Mouse (Mus musculus) frontal cortex, postnatal 10 days (tissue): ENCODE data around the gene Dnttip1.
A peak's percentile ranks its signal among the peaks of the same experiment; 100 is the strongest.

Experiments used
- DNase-seq, 2 experiments: peaks; one replicate each; pipeline ENCODE4 v3.0.0; 2022; ENCODE audit warnings: low spot score in 2 of 2, mixed read lengths in 1 of 2

Gene Dnttip1

GRCm38 (mm10) chr2:164804533-164805331 lies 58.9 kb downstream of the Dnttip1 start, which contains the start of the genes Acot8 and Zswim3:
Acot8 (minus strand) TSS chr2:164804882.
Zswim3 (plus strand) TSS chr2:164805098.
- peak; percentile 98 to 99 for DNase-seq

DNA sequence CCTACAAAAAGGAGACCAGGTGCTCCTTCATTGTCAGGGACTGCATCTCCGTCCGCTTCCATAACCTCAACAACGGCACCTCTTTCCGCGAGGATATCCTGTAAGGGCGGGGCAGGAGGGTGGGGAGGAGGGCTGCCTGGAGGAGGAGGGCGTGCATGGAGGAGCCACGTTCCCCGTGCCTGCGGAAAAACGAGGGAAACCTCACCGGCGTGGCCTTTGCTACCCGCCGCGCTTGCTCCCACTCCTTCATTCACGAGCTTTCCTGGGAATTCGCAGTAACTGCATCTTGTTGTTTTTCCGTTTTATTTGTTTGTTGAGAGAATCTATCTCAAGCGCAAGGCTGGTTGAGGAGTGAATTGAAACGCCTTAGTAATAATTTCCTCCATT lies 59.5 kb downstream of the Dnttip1 start:
- DNase-seq: no peak

DNA sequence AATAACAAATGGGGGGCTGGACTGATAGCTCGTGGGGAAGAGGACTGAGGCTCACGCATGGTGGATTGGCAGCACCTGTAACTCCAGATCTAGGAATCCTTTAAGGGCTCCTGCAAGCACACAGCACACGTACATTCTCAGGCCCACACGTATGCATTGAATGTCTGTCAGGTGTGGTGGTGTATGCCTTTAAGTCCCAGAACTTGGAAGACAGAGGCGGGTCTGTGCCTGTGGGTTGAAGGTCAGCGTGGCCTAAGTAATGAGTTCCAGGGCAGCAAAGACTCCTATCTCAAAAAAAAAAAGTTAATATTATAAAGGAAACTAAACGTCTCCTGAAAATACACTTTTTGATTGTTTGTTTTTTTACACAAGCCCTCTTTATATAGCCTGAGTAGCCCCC lies 60.8 kb downstream of the Dnttip1 start:
- no peak for DNase-seq

- DNase-seq: no peak
Measured at GRCm38 (mm10) chr2:164813557-164813956, 67.8 kb downstream of the Dnttip1 start.

DNA sequence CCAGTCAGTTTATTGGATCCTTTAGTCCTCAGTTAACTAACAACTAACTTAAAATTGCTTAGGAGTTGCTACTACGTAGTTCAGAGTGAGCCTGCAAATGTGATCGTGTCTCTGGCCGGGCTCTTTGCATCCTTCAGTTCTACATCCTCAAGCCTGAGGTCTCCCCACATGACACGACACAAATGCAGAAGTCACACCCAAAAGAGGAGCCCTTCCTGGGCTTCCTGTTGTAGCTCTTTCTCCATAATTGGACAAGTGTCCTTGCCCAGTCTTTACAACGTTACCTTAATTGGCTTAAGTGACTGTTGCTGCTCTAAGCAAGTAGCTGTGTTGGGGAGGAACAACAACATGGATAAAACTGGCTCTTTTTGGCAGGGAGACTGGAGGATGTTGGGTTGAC lies 69.6 kb downstream of the Dnttip1 start:
- no peak for DNase-seq

DNA sequence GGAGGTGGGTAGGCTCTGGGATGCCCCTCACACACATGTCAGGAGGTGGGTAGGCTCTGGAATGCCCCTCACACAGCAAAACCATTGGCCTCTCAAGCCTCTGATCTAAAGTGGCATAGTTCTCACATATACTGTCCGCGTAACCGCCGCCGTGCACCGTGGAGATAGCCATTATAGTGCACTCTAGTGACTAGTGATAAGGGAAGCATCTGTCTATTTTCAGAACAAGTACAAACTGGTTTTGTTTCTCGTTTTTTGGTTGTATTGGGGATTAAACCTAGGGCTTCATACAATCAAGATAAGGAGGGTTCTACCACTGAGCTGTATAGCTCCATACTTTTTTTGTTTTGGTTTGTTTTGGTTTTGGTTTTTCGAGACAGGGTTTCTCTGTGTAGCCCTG lies 70.0 kb downstream of the Dnttip1 start:
- DNase-seq: no peak

- no peak for DNase-seq
Measured at GRCm38 (mm10) chr2:164817206-164817605, 71.4 kb downstream of the Dnttip1 start.

- no peak for DNase-seq
Measured at GRCm38 (mm10) chr2:164817703-164818102, 71.9 kb downstream of the Dnttip1 start.
